Mouse (Mus musculus): ENCODE data around the gene Lrrc56. TPM values are rescaled to one million over a fixed set of nuclear protein-coding genes. Genes with fewer than 3 reads are reported as not detected.

The Lrrc56 gene
- polyA plus RNA-seq, 1 experiment from 2014 or later: 2.8 TPM

DNA sequence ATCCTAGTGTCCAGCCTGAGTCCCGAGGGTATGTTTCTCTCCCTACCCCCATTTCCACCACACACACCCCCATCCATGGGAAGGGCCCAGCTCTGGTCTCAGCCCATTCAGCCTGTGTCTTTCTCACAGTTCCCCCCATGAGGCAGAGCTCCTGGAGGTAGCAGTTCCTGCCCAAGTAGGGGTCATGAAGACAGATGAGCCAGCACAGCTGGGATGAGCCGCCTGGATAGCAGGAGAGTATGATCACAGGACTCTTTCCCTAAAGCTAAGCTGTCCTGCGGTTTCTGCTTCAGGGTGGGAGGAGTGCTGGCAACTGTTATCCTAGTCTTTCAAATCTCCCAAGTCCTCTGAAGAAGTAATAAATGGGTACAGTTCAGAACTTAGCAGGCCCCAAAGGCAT lies 24.2 kb downstream of the Lrrc56 start:
- WGBS: 84% methylated on average over 3 of the region's 3 CpGs
- no peak for ATAC-seq (ENCODE audit: insufficient number of reproducible peaks, insufficient read depth, low FRiP score, low read depth)
- no peaks in the 10 kb centered on the region for H3K9me3 ChIP-seq (ENCODE audit: control insufficient read depth, low read length)
- H3K27ac ChIP-seq (replicated peaks in 1 of 2; ENCODE audit: control insufficient read depth in 1 of 2, insufficient read depth in 1 of 2, low read depth in 2 of 2, low read length in 2 of 2): no peak overlapping the region
- no peak overlapping the region for H3K9ac ChIP-seq (ENCODE audit: low read length)
- 0 out of 2 replicates have a peak, but pooled peaks cover 11% of the 10 kb centered on the region for H3K36me3 ChIP-seq (ENCODE audit: control insufficient read depth, insufficient read depth, low read length)
- no peak overlapping the region for H3K4me3 ChIP-seq (ENCODE audit: control insufficient read depth in 1 of 2, insufficient read depth in 1 of 2, low read depth in 1 of 2, low read length in 2 of 2)
- no peak overlapping the region for H3K4me2 ChIP-seq (ENCODE audit: low read length)
- H3K4me1 ChIP-seq (ENCODE audit: control insufficient read depth in 2 of 2, insufficient read depth in 2 of 2, low read length in 2 of 2): peaks cover 24 to 38% of the 10 kb centered on the region in 2 experiments
- no peaks in the 10 kb centered on the region; the same call in 1 of the 2 replicates for H3K27me3 ChIP-seq (ENCODE audit: control insufficient read depth, insufficient read depth, low read length)

DNA sequence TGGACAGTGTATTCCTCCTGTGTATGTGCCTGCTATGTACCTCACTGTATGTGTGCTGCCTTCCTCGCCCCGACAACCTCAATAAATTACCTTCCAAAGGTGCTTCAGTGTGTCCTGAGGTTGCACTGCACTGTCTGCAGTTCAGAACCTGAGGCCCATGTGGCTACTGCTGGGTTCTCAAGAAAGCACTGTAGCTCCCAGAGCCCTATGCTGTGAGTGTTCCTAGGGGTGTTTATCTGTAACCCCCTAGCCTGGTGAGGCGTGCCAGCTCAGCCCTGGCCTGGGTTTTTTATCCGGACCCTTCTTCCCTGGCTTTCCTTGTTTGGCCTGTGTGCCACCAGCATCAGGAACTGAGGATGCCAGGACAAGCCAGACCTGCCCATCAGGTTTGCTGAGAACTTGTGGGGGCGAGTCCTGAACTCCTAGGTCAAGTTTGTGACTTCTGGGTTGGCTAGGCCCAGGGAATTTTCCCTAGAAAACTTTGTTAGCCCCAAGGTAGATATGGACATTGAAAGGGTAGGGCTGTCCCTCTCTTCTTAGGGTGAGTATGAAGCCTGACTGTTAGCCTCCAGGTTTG lies 24.7 kb downstream of the Lrrc56 start:
- Histone ChIP-seq H3K9ac (ENCODE audit: low read length) (no peak overlapping the region), H3K4me2 (ENCODE audit: low read length) (no peak overlapping the region), H3K27me3 (ENCODE audit: control insufficient read depth, insufficient read depth, low read length) (no peaks in the 10 kb centered on the region; the same call in 1 of the 2 replicates), H3K4me3 (ENCODE audit: control insufficient read depth in 1 of 2, insufficient read depth in 1 of 2, low read depth in 1 of 2, low read length in 2 of 2) (no peak overlapping the region), H3K9me3 (ENCODE audit: control insufficient read depth, low read length) (no peaks in the 10 kb centered on the region), H3K27ac (replicated peaks in 1 of 2; ENCODE audit: control insufficient read depth in 1 of 2, insufficient read depth in 1 of 2, low read depth in 2 of 2, low read length in 2 of 2) (no peak overlapping the region), H3K4me1 (ENCODE audit: control insufficient read depth in 2 of 2, insufficient read depth in 2 of 2, low read length in 2 of 2) (peaks cover 24 to 38% of the 10 kb centered on the region in 2 experiments), H3K36me3 (ENCODE audit: control insufficient read depth, insufficient read depth, low read length) (0 out of 2 replicates have a peak, but pooled peaks cover 11% of the 10 kb centered on the region)
- no peak for ATAC-seq (ENCODE audit: insufficient number of reproducible peaks, insufficient read depth, low FRiP score, low read depth)
- 94% methylated on average over 5 of the region's 5 CpGs for WGBS

DNA sequence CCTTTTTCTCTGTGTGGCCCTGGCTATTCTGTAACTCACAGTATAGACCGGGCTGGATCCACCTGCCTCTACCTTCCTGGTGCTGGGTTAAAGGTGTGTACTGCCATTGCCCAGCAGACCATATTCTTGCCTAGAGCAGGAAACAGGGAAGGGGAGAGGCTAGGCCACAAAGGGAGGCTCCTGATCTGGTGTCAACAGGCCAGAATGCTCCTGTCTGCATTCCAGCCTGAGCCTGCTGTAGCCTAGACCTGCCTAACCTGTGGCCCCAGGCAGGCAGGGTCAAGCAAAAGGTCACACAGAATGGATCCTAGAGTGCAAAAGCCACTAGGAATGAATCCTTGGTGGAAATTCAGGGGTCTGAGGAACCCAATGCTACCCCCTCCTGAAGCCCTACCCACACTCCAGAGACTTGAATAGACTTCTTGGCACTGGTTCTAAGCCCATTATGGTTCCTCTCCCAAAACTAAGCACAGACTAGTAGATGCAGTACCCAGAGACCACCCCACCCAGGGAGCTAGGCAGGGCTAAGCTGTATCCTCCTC lies 25.7 kb downstream of the Lrrc56 start:
- Histone ChIP-seq H3K27me3 (ENCODE audit: control insufficient read depth, insufficient read depth, low read length) (no peaks in the 10 kb centered on the region), H3K4me2 (ENCODE audit: low read length) (peak overlapping the region; percentile 92; the same call in 1 of the 2 replicates), H3K4me1 (ENCODE audit: control insufficient read depth in 2 of 2, insufficient read depth in 2 of 2, low read length in 2 of 2) (peaks cover 24 to 38% of the 10 kb centered on the region in 2 experiments), H3K9me3 (ENCODE audit: control insufficient read depth, low read length) (no peaks in the 10 kb centered on the region), H3K4me3 (ENCODE audit: control insufficient read depth in 1 of 2, insufficient read depth in 1 of 2, low read depth in 1 of 2, low read length in 2 of 2) (no peak overlapping the region), H3K27ac (replicated peaks in 1 of 2; ENCODE audit: control insufficient read depth in 1 of 2, insufficient read depth in 1 of 2, low read depth in 2 of 2, low read length in 2 of 2) (no peak overlapping the region), H3K9ac (ENCODE audit: low read length) (0 out of 2 replicates have a peak overlapping the region, but pooled peaks have one; percentile 2), H3K36me3 (ENCODE audit: control insufficient read depth, insufficient read depth, low read length) (0 out of 2 replicates have a peak, but pooled peaks cover 11% of the 10 kb centered on the region)
- no peak for ATAC-seq (ENCODE audit: insufficient number of reproducible peaks, insufficient read depth, low FRiP score, low read depth)
- WGBS: 93% methylated on average over 1 of the region's 1 CpGs

DNA sequence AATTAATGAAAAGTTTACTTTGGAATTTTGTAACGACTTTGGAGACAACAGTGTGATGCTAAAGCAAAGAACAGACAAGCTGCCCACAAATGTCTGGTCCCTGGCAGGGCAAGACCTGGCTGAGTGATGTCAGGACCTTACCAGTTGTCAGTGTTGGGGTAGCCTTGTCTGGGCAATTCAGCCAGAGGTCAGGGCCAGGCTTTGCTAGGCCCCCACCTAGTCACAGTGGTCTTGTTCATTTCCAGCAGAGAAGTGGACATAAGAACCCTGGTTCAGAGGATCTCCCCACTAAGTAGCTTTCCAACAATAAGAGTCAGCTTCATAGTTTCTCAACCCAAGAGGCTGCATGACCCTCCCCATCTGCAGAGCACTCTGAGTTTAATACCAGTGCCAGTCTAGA lies 26.4 kb downstream of the Lrrc56 start:
- H3K9me3 ChIP-seq (ENCODE audit: control insufficient read depth, low read length): no peaks in the 10 kb centered on the region
- peak overlapping the region; percentile 92 for H3K9ac ChIP-seq (ENCODE audit: low read length)
- WGBS: 75% methylated on average over 1 of the region's 1 CpGs
- H3K27me3 ChIP-seq (ENCODE audit: control insufficient read depth, insufficient read depth, low read length): no peaks in the 10 kb centered on the region
- no peak for ATAC-seq (ENCODE audit: insufficient number of reproducible peaks, insufficient read depth, low FRiP score, low read depth)
- peak overlapping the region in 1 of 2 experiments; percentile 82; a peak in 1 of 4 replicates for H3K27ac ChIP-seq (replicated peaks in 1 of 2; ENCODE audit: control insufficient read depth in 1 of 2, insufficient read depth in 1 of 2, low read depth in 2 of 2, low read length in 2 of 2)
- H3K4me3 ChIP-seq (ENCODE audit: control insufficient read depth in 1 of 2, insufficient read depth in 1 of 2, low read depth in 1 of 2, low read length in 2 of 2): peak overlapping the region; percentile 73 to 77
- peak overlapping the region; percentile 92 for H3K4me2 ChIP-seq (ENCODE audit: low read length)
- 0 out of 2 replicates have a peak, but pooled peaks cover 11% of the 10 kb centered on the region for H3K36me3 ChIP-seq (ENCODE audit: control insufficient read depth, insufficient read depth, low read length)
- peaks cover 20 to 31% of the 10 kb centered on the region in 2 experiments for H3K4me1 ChIP-seq (ENCODE audit: control insufficient read depth in 2 of 2, insufficient read depth in 2 of 2, low read length in 2 of 2)

DNA sequence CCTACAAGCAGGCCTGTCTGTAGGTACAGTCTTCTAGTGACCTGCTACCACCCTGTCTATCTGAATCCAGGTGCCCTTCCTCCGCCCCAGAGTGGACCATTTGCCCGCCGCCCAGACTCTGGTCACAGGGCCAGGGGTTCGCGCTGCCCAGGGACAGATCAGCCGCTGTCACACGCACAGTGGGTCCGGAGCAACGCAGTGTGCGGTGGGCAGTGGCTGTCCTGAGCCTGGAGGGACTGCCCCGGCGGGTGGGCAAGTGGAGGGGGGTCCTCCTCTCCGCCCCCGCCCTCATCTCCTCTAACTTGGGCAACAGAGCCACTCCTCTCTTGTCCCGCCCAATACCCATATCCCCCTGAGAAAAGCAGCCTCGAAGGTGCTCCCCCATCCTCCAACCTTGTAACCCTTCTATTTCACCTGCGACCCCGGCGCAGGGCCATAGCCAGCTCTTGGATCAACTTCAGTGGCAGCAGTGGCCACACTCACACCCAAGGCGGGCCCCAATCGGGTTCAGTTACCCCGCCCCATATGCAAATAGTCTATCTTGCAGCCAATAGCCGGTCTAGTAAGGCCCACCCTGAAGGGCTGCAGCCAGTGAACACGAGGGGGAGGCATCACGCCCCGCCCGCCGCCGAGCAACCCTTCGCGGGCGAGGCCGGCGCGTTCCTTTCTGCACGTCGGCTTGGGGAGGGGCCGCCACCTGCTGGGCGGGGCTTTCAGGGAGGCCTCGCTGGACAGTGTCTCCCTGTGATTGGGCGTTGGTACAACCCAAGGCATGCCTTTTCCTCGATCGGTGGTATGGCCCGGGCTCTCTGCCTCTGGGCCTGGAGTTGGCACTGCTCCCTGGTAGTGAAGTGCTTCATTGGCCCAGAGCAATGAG lies 27.5 kb downstream of the Lrrc56 start:
- ATAC-seq (ENCODE audit: insufficient number of reproducible peaks, insufficient read depth, low FRiP score, low read depth): peak; percentile 95
- Histone ChIP-seq H3K27me3 (ENCODE audit: control insufficient read depth, insufficient read depth, low read length) (no peaks in the 10 kb centered on the region), H3K4me2 (ENCODE audit: low read length) (peak overlapping the region; percentile 92), H3K27ac (replicated peaks in 1 of 2; ENCODE audit: control insufficient read depth in 1 of 2, insufficient read depth in 1 of 2, low read depth in 2 of 2, low read length in 2 of 2) (peak overlapping the region; percentile 88 to 93), H3K4me3 (ENCODE audit: control insufficient read depth in 1 of 2, insufficient read depth in 1 of 2, low read depth in 1 of 2, low read length in 2 of 2) (peak overlapping the region; percentile 73 to 77), H3K36me3 (ENCODE audit: control insufficient read depth, insufficient read depth, low read length) (0 out of 2 replicates have a peak, but pooled peaks cover 11% of the 10 kb centered on the region), H3K9me3 (ENCODE audit: control insufficient read depth, low read length) (no peaks in the 10 kb centered on the region), H3K4me1 (ENCODE audit: control insufficient read depth in 2 of 2, insufficient read depth in 2 of 2, low read length in 2 of 2) (peaks cover 18 to 25% of the 10 kb centered on the region in 2 experiments), H3K9ac (ENCODE audit: low read length) (peak overlapping the region; percentile 92)
- WGBS: 2% methylated on average over 43 of the region's 44 CpGs

DNA sequence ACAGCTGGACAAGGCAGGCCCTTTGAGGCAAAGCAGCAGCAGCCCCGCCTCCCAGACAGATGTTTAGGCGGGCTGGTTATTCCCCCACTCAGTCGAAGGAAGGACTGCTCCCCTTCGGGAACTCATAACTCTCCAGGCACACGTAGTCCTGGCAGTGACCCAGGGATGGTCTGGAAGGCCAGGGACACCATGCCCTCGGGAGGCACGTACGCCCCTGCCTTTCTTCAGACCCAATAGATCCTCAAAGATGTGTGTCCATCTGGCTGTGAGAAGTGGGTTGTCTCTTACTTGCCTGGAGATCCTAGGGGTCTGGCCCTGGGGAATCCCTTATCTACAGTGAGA lies 28.1 kb downstream of the Lrrc56 start:
- peak overlapping the region; percentile 88 to 93 for H3K27ac ChIP-seq (replicated peaks in 1 of 2; ENCODE audit: control insufficient read depth in 1 of 2, insufficient read depth in 1 of 2, low read depth in 2 of 2, low read length in 2 of 2)
- H3K4me1 ChIP-seq (ENCODE audit: control insufficient read depth in 2 of 2, insufficient read depth in 2 of 2, low read length in 2 of 2): peaks cover 15 to 21% of the 10 kb centered on the region in 2 experiments
- WGBS: 4% methylated on average over 8 of the region's 8 CpGs
- H3K4me2 ChIP-seq (ENCODE audit: low read length): peak overlapping the region; percentile 92
- no peaks in the 10 kb centered on the region for H3K27me3 ChIP-seq (ENCODE audit: control insufficient read depth, insufficient read depth, low read length)
- H3K4me3 ChIP-seq (ENCODE audit: control insufficient read depth in 1 of 2, insufficient read depth in 1 of 2, low read depth in 1 of 2, low read length in 2 of 2): peak overlapping the region; percentile 6 to 77; a peak in 3 of 4 replicates
- no peaks in the 10 kb centered on the region for H3K9me3 ChIP-seq (ENCODE audit: control insufficient read depth, low read length)
- no peak for ATAC-seq (ENCODE audit: insufficient number of reproducible peaks, insufficient read depth, low FRiP score, low read depth)
- 0 out of 2 replicates have a peak, but pooled peaks cover 11% of the 10 kb centered on the region for H3K36me3 ChIP-seq (ENCODE audit: control insufficient read depth, insufficient read depth, low read length)
- H3K9ac ChIP-seq (ENCODE audit: low read length): peak overlapping the region; percentile 63; the same call in 1 of the 2 replicates

DNA sequence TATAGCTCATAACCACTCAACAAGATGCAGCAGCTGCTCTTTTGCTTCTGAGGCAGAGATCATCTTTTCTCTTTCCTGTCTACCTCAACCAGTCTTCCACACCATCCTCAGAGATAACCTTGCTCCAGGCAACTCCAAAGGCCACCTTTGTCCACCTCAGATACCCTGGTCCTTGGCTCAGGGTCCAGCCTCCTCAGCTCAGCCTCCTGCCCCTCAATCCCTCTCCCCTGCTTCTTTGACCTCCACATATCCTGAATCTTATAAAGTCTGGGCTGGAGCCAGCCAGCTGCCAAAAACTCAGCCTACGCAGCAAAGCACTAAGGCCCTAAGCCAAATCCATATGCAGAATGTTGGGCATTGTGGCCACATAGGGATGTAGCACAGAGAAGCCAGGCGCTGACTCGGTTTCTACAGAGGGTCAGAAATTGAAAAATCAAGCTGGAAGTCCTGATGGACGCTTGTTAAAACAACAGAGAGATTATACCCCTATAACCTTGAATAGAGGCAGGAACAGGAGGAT lies 28.8 kb downstream of the Lrrc56 start:
- no peak for ATAC-seq (ENCODE audit: insufficient number of reproducible peaks, insufficient read depth, low FRiP score, low read depth)
- Histone ChIP-seq H3K9me3 (ENCODE audit: control insufficient read depth, low read length) (no peaks in the 10 kb centered on the region), H3K9ac (ENCODE audit: low read length) (peak overlapping the region; percentile 63; the same call in 1 of the 2 replicates), H3K4me2 (ENCODE audit: low read length) (peak overlapping the region; percentile 92; the same call in 1 of the 2 replicates), H3K4me3 (ENCODE audit: control insufficient read depth in 1 of 2, insufficient read depth in 1 of 2, low read depth in 1 of 2, low read length in 2 of 2) (no peak overlapping the region), H3K27ac (replicated peaks in 1 of 2; ENCODE audit: control insufficient read depth in 1 of 2, insufficient read depth in 1 of 2, low read depth in 2 of 2, low read length in 2 of 2) (peak overlapping the region; percentile 88 to 93), H3K36me3 (ENCODE audit: control insufficient read depth, insufficient read depth, low read length) (0 out of 2 replicates have a peak, but pooled peaks cover 10% of the 10 kb centered on the region), H3K4me1 (ENCODE audit: control insufficient read depth in 2 of 2, insufficient read depth in 2 of 2, low read length in 2 of 2) (peaks cover 15 to 21% of the 10 kb centered on the region in 2 experiments), H3K27me3 (ENCODE audit: control insufficient read depth, insufficient read depth, low read length) (no peaks in the 10 kb centered on the region)
- 84% methylated on average over 4 of the region's 4 CpGs for WGBS

Measured in heart, embryonic 14.5 days (tissue).